Mouse (Mus musculus): Measurements from ENCODE around the gene Pex1.
A peak's percentile ranks its signal among the peaks of the same experiment; 100 is the strongest.

Gene Pex1

GRCm38 (mm10) chr5:3595693-3596398, at the start of gene Pex1:
Gene Pex1 (plus strand): TSS chr5:3596066.
- peak; percentile 18; the same call in 1 of the 2 replicates for TF ChIP-seq GATA4 (IDR thresholded peaks at IDR 0.05; ENCODE audit: insufficient replicate concordance, low read length)

- TF ChIP-seq GATA4 (IDR thresholded peaks at IDR 0.05; ENCODE audit: insufficient replicate concordance, low read length): no peak
Measured at GRCm38 (mm10) chr5:3546226-3546625, 49.6 kb upstream of the Pex1 start.

DNA sequence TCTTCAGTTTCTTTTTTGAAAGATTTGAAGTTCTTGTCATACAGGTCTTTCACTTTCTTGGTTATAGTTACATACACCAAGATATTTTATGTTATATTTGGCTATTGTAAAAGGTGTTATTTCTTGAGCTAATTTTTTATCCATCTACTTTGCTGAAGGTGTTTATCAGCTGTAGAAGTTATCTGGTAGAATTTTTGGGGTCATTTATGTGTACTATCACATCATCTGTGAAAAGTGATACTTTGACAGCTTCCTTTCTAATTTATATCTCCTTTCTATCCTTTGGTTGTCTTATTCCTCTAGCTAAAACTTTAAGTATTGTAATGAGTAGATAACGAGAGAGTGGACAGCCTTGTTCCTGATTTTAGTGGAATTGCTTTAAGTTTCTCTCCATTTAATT, 44.4 kb upstream of the Pex1 start:
- TF ChIP-seq GATA4 (IDR thresholded peaks at IDR 0.05; ENCODE audit: insufficient replicate concordance, low read length): no peak

- no peak for TF ChIP-seq GATA4 (IDR thresholded peaks at IDR 0.05; ENCODE audit: insufficient replicate concordance, low read length)
Measured at GRCm38 (mm10) chr5:3554198-3554597, 41.7 kb upstream of the Pex1 start.

GRCm38 (mm10) chr5:3571266-3571665, 24.6 kb upstream of the Pex1 start, which contains the start of gene 1700109H08Rik:
Gene 1700109H08Rik (plus strand): TSS chr5:3571566.
- no peak for TF ChIP-seq GATA4 (IDR thresholded peaks at IDR 0.05; ENCODE audit: insufficient replicate concordance, low read length)

DNA sequence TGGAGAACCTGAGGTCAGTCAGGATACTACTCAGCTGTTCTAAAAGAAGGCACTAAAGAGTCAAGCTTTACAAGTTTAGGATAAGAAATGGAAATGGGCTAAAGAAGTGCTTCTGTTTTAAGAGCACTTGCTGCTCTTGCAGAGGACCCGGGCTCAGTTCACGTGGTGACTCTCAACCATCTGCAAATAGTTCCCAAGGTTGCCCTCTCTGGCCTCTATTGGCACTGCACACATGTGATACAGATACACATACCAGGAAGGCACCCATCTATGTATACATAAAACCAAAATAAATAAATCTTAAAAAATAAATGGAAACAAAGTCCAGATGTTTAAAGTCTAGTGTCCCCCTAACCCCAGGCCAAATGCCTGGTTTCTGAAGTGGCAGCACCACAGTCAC, 21.0 kb upstream of the Pex1 start:
- TF ChIP-seq GATA4 (IDR thresholded peaks at IDR 0.05; ENCODE audit: insufficient replicate concordance, low read length): no peak

- TF ChIP-seq GATA4 (IDR thresholded peaks at IDR 0.05; ENCODE audit: insufficient replicate concordance, low read length): no peak
Measured at GRCm38 (mm10) chr5:3577939-3578338, 17.9 kb upstream of the Pex1 start.

- no peak for TF ChIP-seq GATA4 (IDR thresholded peaks at IDR 0.05; ENCODE audit: insufficient replicate concordance, low read length)
Measured at GRCm38 (mm10) chr5:3579066-3579465, 16.8 kb upstream of the Pex1 start.

DNA sequence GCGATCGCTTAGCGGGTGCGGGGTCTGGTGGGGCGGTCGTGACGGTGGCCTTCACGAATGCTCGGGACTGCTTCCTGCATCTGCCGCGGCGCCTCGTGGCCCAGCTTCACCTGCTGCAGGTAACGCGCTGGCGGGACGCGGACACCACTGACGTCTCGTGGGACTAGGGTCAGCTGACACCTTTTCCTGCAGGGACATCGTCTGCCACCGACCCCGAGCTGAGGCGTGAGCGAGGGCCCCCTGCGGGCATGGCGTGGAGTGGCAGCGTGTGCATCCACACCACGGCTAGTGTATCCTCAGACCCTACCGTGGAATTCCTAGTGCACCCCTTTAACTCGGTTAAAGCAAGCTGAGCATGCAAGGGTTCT, 517 bp downstream of the Pex1 start, which contains the start of gene Rbm48:
TSS of gene Rbm48 (minus strand) at position 187 of the 368 bp plus-strand sequence.
- TF ChIP-seq GATA4 (IDR thresholded peaks at IDR 0.05; ENCODE audit: insufficient replicate concordance, low read length): no peak

- no peak for TF ChIP-seq GATA4 (IDR thresholded peaks at IDR 0.05; ENCODE audit: insufficient replicate concordance, low read length)
Measured at GRCm38 (mm10) chr5:3597171-3597570, 1.3 kb downstream of the Pex1 start.

GRCm38 (mm10) chr5:3598766-3599165, 2.9 kb downstream of the Pex1 start:
- TF ChIP-seq GATA4 (IDR thresholded peaks at IDR 0.05; ENCODE audit: insufficient replicate concordance, low read length): no peak

- TF ChIP-seq GATA4 (IDR thresholded peaks at IDR 0.05; ENCODE audit: insufficient replicate concordance, low read length): no peak
Measured at GRCm38 (mm10) chr5:3600298-3600697, 4.4 kb downstream of the Pex1 start.

- no peak for TF ChIP-seq GATA4 (IDR thresholded peaks at IDR 0.05; ENCODE audit: insufficient replicate concordance, low read length)
Measured at GRCm38 (mm10) chr5:3600790-3601189, 4.9 kb downstream of the Pex1 start.

GRCm38 (mm10) chr5:3607114-3607513, 11.2 kb downstream of the Pex1 start:
- no peak for TF ChIP-seq GATA4 (IDR thresholded peaks at IDR 0.05; ENCODE audit: insufficient replicate concordance, low read length)

GRCm38 (mm10) chr5:3609241-3609640, 13.4 kb downstream of the Pex1 start:
- TF ChIP-seq GATA4 (IDR thresholded peaks at IDR 0.05; ENCODE audit: insufficient replicate concordance, low read length): no peak

DNA sequence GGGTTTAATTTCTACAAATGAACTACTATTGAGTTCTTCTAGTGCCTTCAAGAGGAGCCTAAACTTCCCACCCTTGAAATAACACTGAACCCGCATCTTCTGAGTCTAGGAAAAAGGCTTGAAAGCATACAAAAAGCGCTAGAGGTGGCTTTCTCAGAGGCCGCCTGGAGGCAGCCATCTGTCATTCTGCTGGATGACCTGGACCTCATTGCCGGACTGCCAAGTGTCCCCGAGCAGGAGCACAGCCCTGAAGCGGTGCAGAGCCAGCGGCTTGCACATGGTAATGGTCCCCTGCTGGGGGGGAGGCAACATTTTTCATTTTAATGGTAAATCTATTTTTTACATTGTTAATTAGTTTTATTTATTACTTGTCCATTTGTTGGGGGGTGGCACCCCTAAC, 24.6 kb downstream of the Pex1 start:
- TF ChIP-seq GATA4 (IDR thresholded peaks at IDR 0.05; ENCODE audit: insufficient replicate concordance, low read length): no peak

GRCm38 (mm10) chr5:3630055-3630454, 34.2 kb downstream of the Pex1 start:
- TF ChIP-seq GATA4 (IDR thresholded peaks at IDR 0.05; ENCODE audit: insufficient replicate concordance, low read length): no peak

Data from liver, adult (tissue).